Mouse (Mus musculus) MEL (cell line): Measurements from ENCODE around the gene Kcng4. TPM values are rescaled to one million over a fixed set of nuclear protein-coding genes. Genes with fewer than 3 reads are reported as not detected.

ENCODE experiments used
- DNase-seq: peaks from one replicate; pipeline ENCODE4 v3.0.0; 2011; ENCODE audit warnings: low read depth, low spot score
- H3K27ac ChIP-seq: 2 replicates; pipeline ENCODE4 v1.5.1; 2012; ENCODE audit warnings: low read depth, mild to moderate bottlenecking, control low read depth, low read length, moderate library complexity; ENCODE audit not compliant: control insufficient read depth
- H3K27me3 ChIP-seq, 2 experiments: fragments of 150-350 bp in 1 of 2; sonication (generic) in 1 of 2; 2 replicates each; pipeline ENCODE4 v1.6.1; 2012; ENCODE audit warnings: low read length in 2 of 2, mild to moderate bottlenecking in 2 of 2, improper control_type of control experiment in 1 of 2, moderate library complexity in 1 of 2; ENCODE audit not compliant: insufficient read depth in 2 of 2, control insufficient read depth in 1 of 2
- H3K36me3 ChIP-seq, 2 experiments: 2 replicates each; pipeline ENCODE4 v1.6.1; 2012 to 2014; ENCODE audit warnings: low read length in 2 of 2, improper control_type of control experiment in 1 of 2, inconsistent platforms in 1 of 2, mild to moderate bottlenecking in 1 of 2; ENCODE audit not compliant: insufficient read depth in 2 of 2, control insufficient read depth in 1 of 2
- H3K4me1 ChIP-seq, 2 experiments: fragments of 150-350 bp in 1 of 2; sonication (generic) in 1 of 2; 2 replicates each; pipeline ENCODE4 v1.6.1; 2012; ENCODE audit warnings: low read length in 2 of 2, improper control_type of control experiment in 1 of 2, mild to moderate bottlenecking in 1 of 2; ENCODE audit not compliant: insufficient read depth in 2 of 2, control insufficient read depth in 1 of 2
- H3K4me3 ChIP-seq, 2 experiments: fragments of 150-350 bp in 1 of 2; sonication (generic) in 1 of 2; 2 replicates each; pipeline ENCODE4 v1.5.1; 2012; ENCODE audit warnings: low read depth in 2 of 2, low read length in 2 of 2, mild to moderate bottlenecking in 2 of 2, moderate library complexity in 2 of 2, control low read depth in 1 of 2, improper control_type of control experiment in 1 of 2; ENCODE audit not compliant: control insufficient read depth in 1 of 2, insufficient read depth in 1 of 2
- H3K79me2 ChIP-seq: 2 replicates; pipeline ENCODE4 v1.6.1; 2012; ENCODE audit warnings: mild to moderate bottlenecking, low read length, moderate library complexity; ENCODE audit not compliant: control insufficient read depth, poor library complexity, insufficient read depth
- H3K9ac ChIP-seq: 2 replicates; pipeline ENCODE4 v1.6.1; 2012; ENCODE audit warnings: low read depth, mild to moderate bottlenecking, control low read depth, low read length, moderate library complexity; ENCODE audit not compliant: control insufficient read depth, poor library complexity, severe bottlenecking
- H3K9me3 ChIP-seq: fragments of 150-350 bp; sonication (generic); replicated peaks from 2 replicates; pipeline ENCODE4 v1.6.1; 2012; ENCODE audit warnings: mild to moderate bottlenecking, low read length, improper control_type of control experiment, moderate library complexity; ENCODE audit not compliant: insufficient read depth
- BHLHE40 ChIP-seq: IDR thresholded peaks from 2 replicates; pipeline ENCODE4 v1.6.1; 2012; ENCODE audit warnings: low read depth, mild to moderate bottlenecking, inconsistent platforms, low read length, improper control_type of control experiment, borderline replicate concordance
- CHD1 ChIP-seq: IDR thresholded peaks from 2 replicates; pipeline ENCODE4 v1.6.1; 2012; ENCODE audit warnings: low read depth, mild to moderate bottlenecking, inconsistent platforms, low read length, improper control_type of control experiment
- ELF1 ChIP-seq: IDR thresholded peaks from 2 replicates; pipeline ENCODE4 v1.6.1; 2014; ENCODE audit warnings: low read depth, mild to moderate bottlenecking, inconsistent platforms, low read length, improper control_type of control experiment, moderate library complexity
- EP300 ChIP-seq, 2 experiments: IDR thresholded peaks; 2 replicates each; pipeline ENCODE4 v1.6.1; 2011; ENCODE audit warnings: improper control_type of control experiment in 2 of 2, low read length in 2 of 2, low read depth in 1 of 2, mild to moderate bottlenecking in 1 of 2
- HCFC1 ChIP-seq: IDR thresholded peaks from 2 replicates; pipeline ENCODE4 v1.6.1; 2012; ENCODE audit warnings: low read depth, mild to moderate bottlenecking, inconsistent platforms, low read length, improper control_type of control experiment, moderate library complexity
- KAT2A ChIP-seq: conservative IDR thresholded peaks from 2 replicates; pipeline ENCODE4 v1.6.1; 2012; ENCODE audit warnings: low read depth, low read length, improper control_type of control experiment, inconsistent platforms
- MAFK ChIP-seq: IDR thresholded peaks from 2 replicates; pipeline ENCODE4 v1.6.1; 2011; ENCODE audit warnings: low read depth, mild to moderate bottlenecking, low read length, improper control_type of control experiment, borderline replicate concordance
- MAX ChIP-seq: IDR thresholded peaks from 2 replicates; pipeline ENCODE4 v1.6.1; 2011; ENCODE audit warnings: low read length, improper control_type of control experiment
- MAZ ChIP-seq: IDR thresholded peaks from 2 replicates; pipeline ENCODE4 v1.6.1; 2012; ENCODE audit warnings: low read depth, mild to moderate bottlenecking, inconsistent platforms, low read length, improper control_type of control experiment
- MEF2A ChIP-seq: IDR thresholded peaks from 2 replicates; pipeline ENCODE4 v1.6.1; 2014; ENCODE audit warnings: low read depth, mild to moderate bottlenecking, inconsistent platforms, low read length, improper control_type of control experiment; ENCODE audit not compliant: poor library complexity, insufficient replicate concordance, severe bottlenecking; ENCODE audit errors: extremely low read depth
- MXI1 ChIP-seq: IDR thresholded peaks from 2 replicates; pipeline ENCODE4 v1.6.1; 2011; ENCODE audit warnings: mild to moderate bottlenecking, low read depth, low read length, improper control_type of control experiment
- MYC ChIP-seq: IDR thresholded peaks from 2 replicates; pipeline ENCODE4 v1.6.1; 2011; ENCODE audit warnings: low read depth, mild to moderate bottlenecking, low read length, improper control_type of control experiment, moderate library complexity
- NELFE ChIP-seq: IDR thresholded peaks from 2 replicates; pipeline ENCODE4 v1.6.1; 2011; ENCODE audit warnings: low read depth, low read length, improper control_type of control experiment
- POLR2A ChIP-seq, 2 experiments: IDR thresholded peaks; 2 replicates each; pipeline ENCODE4 v1.6.1; 2011 to 2012; ENCODE audit warnings: low read length in 2 of 2, mild to moderate bottlenecking in 2 of 2, control low read depth in 1 of 2, improper control_type of control experiment in 1 of 2, low read depth in 1 of 2, moderate library complexity in 1 of 2; ENCODE audit not compliant: control insufficient read depth in 1 of 2, insufficient read depth in 1 of 2, poor library complexity in 1 of 2
- POLR2AphosphoS2 ChIP-seq: IDR thresholded peaks from 2 replicates; pipeline ENCODE4 v1.6.1; 2011; ENCODE audit warnings: low read length, improper control_type of control experiment
- SMC3 ChIP-seq: IDR thresholded peaks from 2 replicates; pipeline ENCODE4 v1.6.1; 2011; ENCODE audit warnings: low read depth, low read length, improper control_type of control experiment
- TAL1 ChIP-seq: IDR thresholded peaks from 2 replicates; pipeline ENCODE4 v1.6.1; 2012; ENCODE audit warnings: mild to moderate bottlenecking, inconsistent platforms, low read length, moderate library complexity, mixed read lengths
- TBP ChIP-seq: IDR thresholded peaks from 2 replicates; pipeline ENCODE4 v1.8.0; 2011; ENCODE audit warnings: low read depth, low read length, improper control_type of control experiment
- UBTF ChIP-seq: IDR thresholded peaks from 2 replicates; pipeline ENCODE4 v1.6.1; 2012; ENCODE audit warnings: low read depth, mild to moderate bottlenecking, inconsistent platforms, low read length, improper control_type of control experiment, moderate library complexity, borderline replicate concordance; ENCODE audit not compliant: insufficient read depth
- ZKSCAN1 ChIP-seq: IDR thresholded peaks from 2 replicates; pipeline ENCODE4 v1.6.1; 2012; ENCODE audit warnings: low read depth, mild to moderate bottlenecking, inconsistent platforms, low read length, improper control_type of control experiment, moderate library complexity
- polyA plus RNA-seq, 2 experiments: library from polyadenylated mRNA; stranded (reverse) in 1 of 2; unstranded in 1 of 2; fragments of >175 nt in 1 of 2; fragments of >200 nt in 1 of 2; gene quantifications; 2 replicates each; pipeline versions ENCODE4 v1.2.1 to v1.2.4; 2012; ENCODE audit warnings: low replicate concordance in 2 of 2, low read depth in 1 of 2; ENCODE audit not compliant: insufficient read length in 2 of 2, insufficient read depth in 1 of 2, missing spikeins in 1 of 2
- total RNA-seq: library from RNA; depleted of rRNA; stranded (reverse); fragments of 300-350 nt; gene quantifications from 2 replicates; pipeline ENCODE4 v1.2.3, GENCODE M21; 2012

Kcng4 gene
- total and polyA plus RNA-seq, 3 experiments: not detected

DNA sequence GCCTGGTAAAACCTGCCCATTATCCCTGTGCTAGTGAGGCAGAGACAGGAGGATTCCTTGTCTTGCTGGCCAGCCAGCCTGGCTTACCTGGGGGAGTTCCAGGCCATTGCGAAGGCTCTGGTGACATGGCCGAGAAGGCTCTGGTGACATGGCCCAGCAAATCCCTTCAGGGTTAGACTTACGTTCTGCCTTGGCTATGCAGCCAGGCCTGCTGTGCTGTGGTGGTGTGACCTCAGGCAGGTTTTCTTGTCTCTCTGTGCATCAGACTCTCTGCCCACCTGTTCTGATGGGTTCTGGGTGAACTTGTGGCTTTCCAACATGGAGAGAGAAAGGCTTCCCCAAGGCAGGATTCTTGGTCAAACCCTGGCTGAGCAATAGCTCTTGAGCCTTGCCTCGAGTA, 1.9 kb upstream of the Kcng4 start:
- Histone ChIP-seq H3K36me3 (no peaks in the 10 kb centered on the region), H3K4me1 (no peaks in the 10 kb centered on the region), H3K27ac (no peak overlapping the region), H3K4me3 (no peak overlapping the region), H3K9ac (no peak overlapping the region), H3K27me3 (peaks cover 0 to 2% of the 10 kb centered on the region in 2 experiments; a peak in 2 of 4 replicates), H3K79me2 (no peaks in the 10 kb centered on the region), H3K9me3 (no peaks in the 10 kb centered on the region)
- DNase-seq: no peak
- TF ChIP-seq ZKSCAN1: no peak
- no peak for TF ChIP-seq CHD1
- no peak for TF ChIP-seq HCFC1
- no peak for TF ChIP-seq MEF2A

DNA sequence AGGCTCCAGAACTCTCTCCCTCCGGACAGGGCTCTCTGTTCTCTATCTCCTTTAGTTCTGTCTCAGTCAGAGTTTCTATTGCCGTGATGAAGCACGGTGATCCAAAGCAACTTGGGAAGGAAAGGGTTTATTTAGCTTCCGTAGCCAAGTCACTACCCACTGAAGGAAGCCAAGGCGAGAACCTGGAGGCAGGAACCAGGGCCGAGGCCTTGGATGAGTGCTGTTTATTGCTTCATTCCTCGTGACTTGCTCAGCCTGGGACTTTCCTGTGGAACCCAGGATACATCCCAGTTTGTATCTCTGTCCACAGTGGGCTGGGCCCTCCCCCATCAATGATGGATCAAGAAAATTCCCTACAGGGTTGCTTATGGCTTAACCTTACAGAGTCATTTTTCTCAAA, 1.3 kb upstream of the Kcng4 start:
- Histone ChIP-seq H3K79me2 (no peaks in the 10 kb centered on the region), H3K4me1 (no peaks in the 10 kb centered on the region), H3K9me3 (no peaks in the 10 kb centered on the region), H3K4me3 (no peak overlapping the region), H3K27me3 (peaks cover 0 to 2% of the 10 kb centered on the region in 2 experiments; a peak in 2 of 4 replicates), H3K27ac (no peak overlapping the region), H3K36me3 (no peaks in the 10 kb centered on the region), H3K9ac (no peak overlapping the region)
- TF ChIP-seq NELFE (no peak), POLR2AphosphoS2 (no peak), MAFK (no peak), MXI1 (no peak), SMC3 (no peak), TBP (no peak), MYC (no peak), KAT2A (no peak), MAZ (no peak), MAX (no peak), TAL1 (no peak), HCFC1 (no peak), MEF2A (no peak), UBTF (no peak), POLR2A (IDR thresholded peaks at IDR 0.05; ENCODE audit: control insufficient read depth in 1 of 2, insufficient read depth in 1 of 2, low read depth in 1 of 2, low read length in 2 of 2, poor library complexity in 1 of 2) (no peak), EP300 (IDR thresholded peaks at IDR 0.05; ENCODE audit: low read depth in 1 of 2, low read length in 2 of 2) (no peak), BHLHE40 (no peak), ELF1 (no peak)
- DNase-seq: no peak
